Mouse (Mus musculus) MN1 (cell line): Measurements from ENCODE around the gene Spa17.

Experiments used
- DNase-seq: peaks from one replicate; pipeline ENCODE4 v3.0.0-alpha.2; 2016; ENCODE audit warnings: low spot score

The Spa17 gene

DNA sequence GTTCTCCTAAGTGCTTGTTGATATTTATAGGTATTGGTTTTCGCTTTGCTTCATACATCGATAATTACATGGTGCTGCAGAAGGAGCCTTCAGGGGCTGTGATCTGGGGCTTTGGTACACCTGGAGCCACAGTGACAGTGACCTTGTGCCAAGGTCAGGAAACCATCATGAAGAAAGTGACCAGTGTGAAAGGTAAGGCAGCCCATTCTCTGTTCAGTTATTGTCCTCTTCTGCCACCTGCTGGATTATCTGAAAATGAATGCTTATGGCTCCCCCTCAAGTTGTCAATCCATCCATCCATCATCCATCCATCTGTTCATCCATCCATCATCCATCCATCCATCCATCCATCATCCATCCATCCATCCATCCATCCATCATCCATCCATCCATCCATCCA, 3.2 kb upstream of the Spa17 start:
- DNase-seq = peak; percentile 38

- DNase-seq = no peak
Observed at GRCm38 (mm10) chr9:37615220-37615619, 1.7 kb upstream of the Spa17 start.

GRCm38 (mm10) chr9:37614316-37614715, 794 bp upstream of the Spa17 start:
- DNase-seq = no peak

GRCm38 (mm10) chr9:37613911-37614280, 374 bp upstream of the Spa17 start:
- no peak for DNase-seq

GRCm38 (mm10) chr9:37609558-37609957, 4.0 kb downstream of the Spa17 start:
- no peak for DNase-seq

- DNase-seq = no peak
Observed at GRCm38 (mm10) chr9:37605089-37605488, 8.4 kb downstream of the Spa17 start.

GRCm38 (mm10) chr9:37600538-37601205, 12.8 kb downstream of the Spa17 start:
- no peak for DNase-seq

DNA sequence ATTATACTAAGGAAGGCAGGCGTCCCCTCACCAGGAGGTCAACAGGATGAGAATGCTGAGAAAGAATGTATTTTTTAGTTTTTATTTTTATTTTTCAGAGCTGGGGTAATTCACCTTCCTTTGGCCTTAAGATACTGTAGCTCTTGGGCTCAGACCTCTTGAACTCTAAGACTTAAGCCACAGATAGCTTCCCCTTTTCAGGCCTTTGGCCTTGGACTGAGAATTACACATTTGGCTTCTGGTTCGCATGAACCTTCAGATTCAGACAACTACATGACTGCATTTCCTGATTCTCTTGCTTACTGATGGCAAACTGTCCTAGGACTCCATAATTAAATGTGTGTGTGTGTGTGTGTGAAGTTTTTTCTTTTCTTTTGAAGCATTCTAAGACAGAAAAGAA, 14.9 kb downstream of the Spa17 start:
- no peak for DNase-seq

- no peak for DNase-seq
Observed at GRCm38 (mm10) chr9:37595570-37595969, 18.0 kb downstream of the Spa17 start.

DNA sequence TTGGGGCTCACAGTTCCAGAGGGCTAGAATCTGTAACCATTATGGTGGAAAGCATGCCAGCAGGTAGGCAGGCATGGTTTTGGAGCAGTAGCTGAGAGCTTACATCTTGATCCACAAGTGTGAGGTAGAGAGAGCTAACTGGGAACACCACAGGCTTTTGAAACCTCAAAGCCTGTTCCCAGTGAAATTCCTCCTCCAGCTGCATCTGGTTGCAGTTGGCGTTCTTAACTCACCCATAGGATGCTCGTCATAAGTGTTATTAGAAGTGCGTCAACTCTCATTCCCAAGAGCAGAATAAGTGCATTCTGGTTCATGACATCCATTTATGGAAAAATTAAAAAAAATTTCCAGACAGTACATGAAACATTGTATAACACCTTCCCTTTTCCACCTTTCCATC, 19.8 kb downstream of the Spa17 start:
- DNase-seq = no peak

DNA sequence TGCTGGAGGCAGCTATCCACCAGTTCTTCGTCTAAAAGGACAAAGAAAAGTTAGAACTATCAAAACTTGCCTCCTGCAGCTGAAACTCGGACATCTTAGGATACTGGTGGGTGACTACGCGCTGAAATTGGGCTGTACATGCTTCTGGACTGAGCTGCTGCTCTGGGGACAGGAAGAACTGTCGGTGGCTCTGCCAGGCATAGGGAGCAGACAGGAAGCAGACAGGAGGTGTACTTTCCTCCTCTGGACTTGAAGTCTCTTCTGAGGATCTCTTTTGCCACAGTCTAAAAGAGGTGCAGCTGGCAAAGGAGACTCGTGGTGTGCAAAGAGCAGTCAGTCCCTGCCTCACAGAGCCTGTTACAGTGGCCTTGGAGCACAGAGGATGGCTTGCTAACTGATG, 20.9 kb downstream of the Spa17 start:
- no peak for DNase-seq

DNA sequence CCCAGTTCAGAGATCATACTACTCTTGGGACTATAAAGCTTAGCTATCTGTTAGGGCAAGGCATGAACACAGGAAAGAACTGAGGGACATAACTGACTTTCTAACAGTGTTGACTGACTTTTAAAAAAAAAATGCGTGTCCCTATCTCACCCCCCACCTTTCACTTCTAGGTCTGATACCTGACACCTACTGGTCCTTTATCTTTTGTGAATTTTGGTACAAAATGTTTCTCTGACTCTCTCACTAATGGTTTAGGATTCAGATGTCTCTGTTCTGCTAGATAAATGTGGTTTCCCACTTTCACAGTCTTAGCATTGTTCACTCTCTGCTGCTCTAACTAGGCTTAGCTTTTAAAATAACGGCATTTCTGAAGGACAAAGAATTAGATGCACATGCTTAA, 21.5 kb downstream of the Spa17 start:
- DNase-seq = no peak

GRCm38 (mm10) chr9:37590381-37590780, 23.1 kb downstream of the Spa17 start:
- DNase-seq = no peak

GRCm38 (mm10) chr9:37586718-37587117, 26.8 kb downstream of the Spa17 start:
- DNase-seq = no peak

- no peak for DNase-seq
Observed at GRCm38 (mm10) chr9:37583594-37583993, 29.9 kb downstream of the Spa17 start.

GRCm38 (mm10) chr9:37576436-37576930, 37.0 kb downstream of the Spa17 start:
- peak; percentile 13 for DNase-seq

DNA sequence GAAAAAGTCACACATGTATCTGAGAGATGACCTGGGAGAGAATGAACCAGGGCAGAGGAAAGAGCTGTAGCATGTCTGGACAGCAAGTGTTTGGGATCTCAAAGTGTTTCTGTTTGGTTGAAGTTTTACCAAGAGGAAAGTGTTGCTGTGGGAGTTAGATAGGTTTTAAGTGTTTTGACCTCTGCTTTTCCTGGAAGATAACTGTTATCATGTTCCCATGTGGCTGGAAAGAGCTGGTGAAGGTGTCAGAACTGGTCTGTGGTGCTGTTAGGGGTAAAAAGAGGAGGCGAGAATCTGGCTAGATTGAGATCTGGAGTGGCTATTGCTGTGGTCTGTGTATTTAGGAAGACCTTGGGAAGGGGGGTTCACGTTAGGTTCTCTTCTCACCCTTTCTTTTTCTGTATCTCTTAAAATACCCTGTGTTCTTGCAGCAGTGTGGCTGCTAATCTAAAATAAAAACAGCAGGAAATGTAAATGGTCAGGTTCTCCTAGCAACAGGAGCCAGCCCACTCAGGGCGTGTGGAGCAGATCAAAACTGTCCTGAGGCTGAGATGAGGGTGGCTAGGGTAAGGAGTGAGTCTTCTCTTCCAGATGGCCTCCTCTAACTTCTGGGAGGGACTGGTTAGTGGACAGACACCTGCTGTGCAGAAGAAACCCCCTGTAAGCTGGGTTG, 41.2 kb downstream of the Spa17 start:
- DNase-seq = no peak

- no peak for DNase-seq
Observed at GRCm38 (mm10) chr9:37569231-37569835, 44.2 kb downstream of the Spa17 start.

DNA sequence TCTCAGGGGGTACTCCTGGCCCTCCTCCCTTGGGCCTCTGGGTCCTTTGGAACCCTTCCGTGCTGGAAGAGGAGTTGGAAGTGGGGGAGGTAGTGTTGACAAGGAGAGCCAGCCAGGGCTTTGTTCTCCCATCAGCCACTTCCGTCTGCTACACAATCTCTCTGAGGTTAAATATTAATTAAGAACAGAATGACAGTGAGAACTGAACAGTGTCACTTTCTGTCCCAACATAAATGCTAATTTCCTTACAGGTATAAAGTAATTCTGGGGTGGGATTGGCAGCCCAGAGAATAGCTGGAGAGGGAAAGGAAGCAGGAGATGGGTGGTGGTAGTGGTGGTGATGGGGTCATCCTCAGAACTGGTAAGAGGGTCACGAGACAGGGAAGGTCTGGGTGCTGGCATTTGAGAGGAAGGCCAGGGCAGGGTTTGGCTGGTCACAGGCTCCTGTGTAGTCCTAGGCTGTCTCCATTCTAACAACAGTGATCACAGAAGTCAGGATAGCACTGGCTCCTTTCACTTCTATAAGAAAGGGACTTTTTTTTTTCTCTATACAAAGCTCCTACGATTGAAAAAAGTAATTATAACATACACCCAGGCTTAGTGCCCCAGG, 44.8 kb downstream of the Spa17 start:
- no peak for DNase-seq

DNA sequence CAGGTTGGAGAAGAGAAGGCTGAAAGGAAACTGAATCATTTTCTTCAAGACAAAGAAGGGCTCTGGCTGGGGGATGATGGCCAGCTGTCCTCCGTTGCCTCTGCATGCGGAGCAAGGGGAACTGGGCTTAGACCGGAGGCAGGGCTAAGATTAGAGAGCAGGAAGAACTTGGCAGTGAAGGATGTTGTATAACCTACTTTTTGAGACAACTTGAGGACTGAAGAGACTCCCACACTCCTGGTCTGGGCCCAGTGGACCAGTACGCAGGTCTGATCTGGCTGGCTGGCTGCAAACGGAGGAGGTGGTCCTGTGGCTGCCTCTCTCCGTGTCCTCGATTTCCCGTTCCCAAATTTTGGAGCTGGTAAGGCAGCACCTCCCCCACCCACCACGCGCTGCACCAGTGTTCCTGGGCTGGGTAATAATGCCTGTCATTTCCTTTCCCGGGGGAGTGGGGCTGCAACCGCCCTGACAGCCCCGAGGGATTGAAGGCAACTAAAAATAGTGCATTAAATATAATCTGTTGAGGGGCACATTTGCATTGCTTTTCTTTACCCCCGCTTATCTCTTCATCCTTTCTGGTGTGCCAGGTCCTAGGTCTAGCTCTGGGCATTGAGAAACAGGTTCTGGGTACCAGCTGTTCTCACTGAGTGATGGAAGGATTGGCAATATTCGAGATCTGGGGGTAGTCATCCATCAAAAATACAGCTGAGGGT, 45.5 kb downstream of the Spa17 start:
- peak; percentile 13 for DNase-seq

GRCm38 (mm10) chr9:37567454-37567853, 46.1 kb downstream of the Spa17 start:
- no peak for DNase-seq

GRCm38 (mm10) chr9:37567019-37567418, 46.5 kb downstream of the Spa17 start:
- no peak for DNase-seq
